Mouse (Mus musculus) small intestine, adult 2 months (tissue): ENCODE data around the gene Csrnp1.

Source experiments
- CTCF ChIP-seq: fragments of 200-500 bp; IDR thresholded peaks from 2 replicates; pipeline ENCODE4 v1.5.1; 2012; ENCODE audit warnings: low read depth, mild to moderate bottlenecking, control low read depth, inconsistent platforms, low read length, moderate library complexity, mixed read lengths; ENCODE audit not compliant: insufficient replicate concordance, insufficient read length; ENCODE audit errors: extremely low read depth
- POLR2A ChIP-seq: fragments of 200-500 bp; IDR thresholded peaks from 2 replicates; pipeline ENCODE4 v1.6.1; 2012; ENCODE audit warnings: low read depth, mild to moderate bottlenecking, control low read depth, inconsistent platforms, low read length, moderate library complexity

DNA sequence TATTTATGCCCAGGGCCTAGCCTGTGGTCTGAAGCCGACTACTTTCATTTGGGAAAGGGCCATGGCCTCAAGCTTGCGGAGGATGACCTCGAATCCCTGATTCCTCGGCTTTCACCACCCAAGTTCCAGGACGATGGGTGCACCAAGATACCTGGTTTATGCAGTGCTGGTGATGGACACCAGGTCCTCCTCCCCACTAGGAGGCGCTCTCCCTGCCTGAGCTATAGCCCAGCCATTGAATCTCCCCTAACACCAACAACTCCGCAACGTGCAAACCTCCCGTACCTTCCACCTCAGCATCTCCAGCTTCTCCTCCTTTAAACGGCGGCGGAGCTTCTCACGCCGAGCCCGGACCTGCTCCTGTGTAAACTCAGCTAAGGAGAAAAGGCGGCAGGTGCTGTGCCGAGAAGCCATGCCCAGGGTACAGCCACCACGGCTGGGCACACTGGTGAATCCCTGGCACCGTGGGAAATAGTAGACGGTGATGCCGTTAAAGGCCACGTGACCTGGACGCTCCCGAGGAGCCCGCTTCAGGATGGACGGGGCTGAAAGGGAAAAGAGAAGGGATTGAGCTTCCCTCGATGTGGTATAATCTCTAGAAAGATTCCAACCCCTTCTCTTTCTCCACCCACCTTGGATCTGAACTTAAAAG is 10.5 kb downstream of the Csrnp1 start:
- TF ChIP-seq CTCF (peak; percentile 50; the same call in 1 of the 2 replicates), POLR2A (no peak)
